Mouse (Mus musculus) liver, postnatal 0 days (tissue): ENCODE measurements around the gene 4930453N24Rik.

Experiments used
- CTCF ChIP-seq: sonication (generic); IDR thresholded peaks from 2 replicates; pipeline ENCODE4 v1.5.1; 2016; ENCODE audit warnings: antibody characterized with exemption, low read depth
- EP300 ChIP-seq: IDR thresholded peaks from 2 replicates; pipeline ENCODE4 v1.6.1; 2016; ENCODE audit warnings: antibody characterized with exemption, low read depth, mild to moderate bottlenecking

DNA sequence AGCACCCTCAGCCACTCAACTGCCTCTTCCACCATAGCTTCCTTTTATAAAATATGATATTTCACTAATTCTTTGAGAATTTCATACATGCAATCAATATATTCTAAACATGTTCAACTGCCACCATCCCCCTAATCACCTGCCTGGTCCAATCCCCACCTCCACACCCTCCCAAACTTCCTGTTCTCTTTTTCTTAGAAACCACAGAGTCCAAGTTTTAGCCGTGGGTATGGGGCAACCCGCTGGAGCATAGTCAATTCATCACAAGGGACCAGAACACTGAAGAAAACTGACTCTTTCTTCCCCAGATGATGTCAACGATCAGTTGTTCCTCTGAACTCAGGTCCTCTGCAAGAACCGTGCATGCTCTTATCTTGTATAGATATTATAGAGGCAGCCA lies 25.9 kb downstream of the 4930453N24Rik start:
- TF ChIP-seq CTCF = no peak
- no peak for TF ChIP-seq EP300
